8 mouse cellular contexts compared by ENCODE assay signal in genomic region chr7:119186374-119186773, GRCm38 (mm10). TPM values are rescaled to one million over a fixed set of nuclear protein-coding genes. Genes with fewer than 3 reads are reported as not detected.
DNase-seq lines count a peak whose midpoint lies in the region.

No protein-coding gene starts in this region.

- DNase-seq in heart, postnatal 4 days, result peak; percentile 25
- no peak for DNase-seq in heart, adult 18-20 months
- peak; percentile 72 for DNase-seq in ZHBTc4 (ENCODE audit: low read depth, low spot score)
- DNase-seq in embryo, embryonic 9.5 days (ENCODE audit: extremely low spot score), result peak; percentile 33
- peak; percentile 25 for DNase-seq in left cerebral cortex, adult 11 months (ENCODE audit: low spot score)
- peak; percentile 49 for DNase-seq in retina, postnatal 1 day
- DNase-seq in thymus, postnatal 25 days, result no peak
- no peak for DNase-seq in lung, postnatal 10 days

RNA-seq across cellular contexts. Expression of gene Gpr139, which starts 2.0 kb away (rescaled TPM):
- not detected for total RNA-seq in heart, postnatal 4 days (2021)
- not detected for total RNA-seq in heart, adult 18-20 months (2021)

Comparison
In these comparisons a context has a peak if more than half of its experiments do, and no peak if none do; other contexts are left out.
1. DNase-seq: peak in heart, postnatal 4 days (single experiment), ZHBTc4 (single experiment), embryo, embryonic 9.5 days (single experiment), left cerebral cortex, adult 11 months (single experiment) and retina, postnatal 1 day (single experiment); none in heart, adult 18-20 months (0 of 2), thymus, postnatal 25 days (single experiment) and lung, postnatal 10 days (single experiment).